Mouse (Mus musculus): ENCODE measurements at regions not wholly inside any gene's neighbourhood (a gene's known extent, or its start where the extent isn't known, plus 50 kb on each side); places are given as distances from the start of the nearest gene placed in this dataset.

DNA sequence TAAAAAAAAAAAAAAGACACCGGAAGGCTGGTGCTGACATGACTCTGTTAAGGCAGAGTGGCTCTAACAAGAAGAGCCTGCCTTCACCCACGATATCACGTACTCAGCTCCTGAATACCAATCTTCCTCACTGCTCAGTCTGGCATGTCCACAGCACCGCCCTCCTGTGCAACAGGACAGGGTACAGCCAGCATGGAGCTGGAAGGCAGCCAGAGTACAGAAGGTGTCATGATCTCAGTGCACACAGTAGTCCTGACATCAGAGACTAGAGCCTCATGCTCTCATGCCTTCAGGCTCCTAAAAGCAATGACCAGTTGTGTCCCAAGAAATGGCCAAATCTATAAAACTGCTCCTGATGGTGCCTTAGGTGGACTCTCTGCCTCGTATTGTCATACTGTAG is 229.7 kb upstream of the Zdhhc25 start:
- Histone ChIP-seq H3K36me3 (no peaks in the 10 kb centered on the region), H3K27ac (no peak overlapping the region), H3K4me3 (no peak overlapping the region), H3K4me1 (0 out of 2 replicates have a peak, but pooled peaks cover 3% of the 10 kb centered on the region), H3K9me3 (replicated peaks) (no peaks in the 10 kb centered on the region), H3K27me3 (ENCODE audit: low read depth, poor library complexity, severe bottlenecking) (no peaks in the 10 kb centered on the region)
- no peak for DNase-seq (ENCODE audit: low spot score)
- WGBS: 95% methylated on average over 5 of the region's 5 CpGs

DNA sequence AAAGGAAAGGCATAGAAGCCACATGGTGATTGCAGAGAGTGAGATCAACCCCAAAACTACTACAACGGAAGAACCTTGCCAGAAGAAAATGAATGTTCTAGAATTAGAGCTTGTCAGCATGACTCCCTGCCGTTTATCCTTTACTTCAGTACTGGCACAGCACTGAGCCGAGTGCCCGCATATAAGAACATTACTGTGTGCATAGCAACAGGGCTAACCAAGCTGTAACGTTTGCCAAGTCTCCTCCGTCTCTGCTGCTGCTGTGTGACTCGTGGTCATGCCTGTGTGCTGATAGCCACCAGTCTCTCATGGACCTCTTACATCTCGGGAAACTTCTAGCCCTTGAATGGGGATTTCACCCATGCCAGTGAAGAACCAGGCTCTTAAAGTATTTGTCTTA is 228.1 kb upstream of the Zdhhc25 start:
- Histone ChIP-seq H3K27me3 (ENCODE audit: low read depth, poor library complexity, severe bottlenecking) (no peaks in the 10 kb centered on the region), H3K36me3 (no peaks in the 10 kb centered on the region), H3K4me3 (no peak overlapping the region), H3K27ac (no peak overlapping the region), H3K9me3 (replicated peaks) (no peaks in the 10 kb centered on the region), H3K4me1 (0 out of 2 replicates have a peak, but pooled peaks cover 3% of the 10 kb centered on the region)
- 88% methylated on average over 8 of the region's 8 CpGs for WGBS
- DNase-seq (ENCODE audit: low spot score): no peak

DNA sequence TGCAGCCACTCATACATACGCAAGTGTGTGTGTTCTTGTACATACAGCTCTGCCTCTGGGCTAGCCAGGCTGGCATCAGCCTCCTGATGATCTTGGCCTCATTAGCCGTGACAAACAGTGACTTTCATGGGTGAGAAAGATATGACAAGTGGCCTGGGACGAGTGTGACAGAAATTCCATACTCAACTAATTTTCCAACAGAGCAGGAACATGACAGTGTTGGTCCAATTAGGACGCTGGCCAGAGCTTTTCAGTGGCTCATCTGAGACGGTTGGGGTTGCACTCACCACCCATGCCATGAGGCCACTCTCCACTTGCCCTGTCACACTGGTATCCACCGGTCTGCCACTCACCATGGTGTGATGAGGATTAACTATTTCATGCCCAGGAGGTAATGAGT is 226.2 kb upstream of the Zdhhc25 start:
- no peak for DNase-seq (ENCODE audit: low spot score)
- H3K27ac ChIP-seq: no peak overlapping the region
- H3K4me1 ChIP-seq: 0 out of 2 replicates have a peak, but pooled peaks cover 3% of the 10 kb centered on the region
- WGBS: 73% methylated on average over 6 of the region's 6 CpGs
- no peaks in the 10 kb centered on the region for H3K27me3 ChIP-seq (ENCODE audit: low read depth, poor library complexity, severe bottlenecking)
- no peaks in the 10 kb centered on the region for H3K36me3 ChIP-seq
- H3K9me3 ChIP-seq (replicated peaks): no peaks in the 10 kb centered on the region
- H3K4me3 ChIP-seq: no peak overlapping the region

DNA sequence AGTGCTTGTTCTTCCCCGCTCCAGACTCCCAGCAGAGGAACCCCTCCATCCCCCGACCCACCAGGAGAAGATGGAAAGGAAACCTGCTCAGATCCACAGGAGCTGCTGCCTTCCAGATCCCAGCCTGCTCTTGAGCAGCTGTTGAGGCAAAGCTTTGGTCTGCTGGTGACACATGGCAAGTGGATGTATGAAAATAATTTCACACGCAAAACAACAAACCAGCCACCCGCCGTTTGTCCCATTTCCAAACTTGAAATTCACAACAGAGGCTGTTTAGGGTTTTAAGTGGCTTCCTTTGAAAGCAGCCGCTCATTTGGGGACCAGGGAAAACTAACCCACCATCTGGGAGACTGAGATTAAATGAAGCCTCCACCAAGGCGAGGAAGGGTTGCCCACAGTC is 220.8 kb upstream of the Zdhhc25 start:
- H3K4me1 ChIP-seq: peaks cover 3% of the 10 kb centered on the region; the same call in 1 of the 2 replicates
- H3K36me3 ChIP-seq: no peaks in the 10 kb centered on the region
- H3K27ac ChIP-seq: no peak overlapping the region
- H3K9me3 ChIP-seq (replicated peaks): no peaks in the 10 kb centered on the region
- 70% methylated on average over 7 of the region's 7 CpGs for WGBS
- no peak for DNase-seq (ENCODE audit: low spot score)
- no peak overlapping the region for H3K4me3 ChIP-seq
- H3K27me3 ChIP-seq (ENCODE audit: low read depth, poor library complexity, severe bottlenecking): peaks cover 26% of the 10 kb centered on the region

DNA sequence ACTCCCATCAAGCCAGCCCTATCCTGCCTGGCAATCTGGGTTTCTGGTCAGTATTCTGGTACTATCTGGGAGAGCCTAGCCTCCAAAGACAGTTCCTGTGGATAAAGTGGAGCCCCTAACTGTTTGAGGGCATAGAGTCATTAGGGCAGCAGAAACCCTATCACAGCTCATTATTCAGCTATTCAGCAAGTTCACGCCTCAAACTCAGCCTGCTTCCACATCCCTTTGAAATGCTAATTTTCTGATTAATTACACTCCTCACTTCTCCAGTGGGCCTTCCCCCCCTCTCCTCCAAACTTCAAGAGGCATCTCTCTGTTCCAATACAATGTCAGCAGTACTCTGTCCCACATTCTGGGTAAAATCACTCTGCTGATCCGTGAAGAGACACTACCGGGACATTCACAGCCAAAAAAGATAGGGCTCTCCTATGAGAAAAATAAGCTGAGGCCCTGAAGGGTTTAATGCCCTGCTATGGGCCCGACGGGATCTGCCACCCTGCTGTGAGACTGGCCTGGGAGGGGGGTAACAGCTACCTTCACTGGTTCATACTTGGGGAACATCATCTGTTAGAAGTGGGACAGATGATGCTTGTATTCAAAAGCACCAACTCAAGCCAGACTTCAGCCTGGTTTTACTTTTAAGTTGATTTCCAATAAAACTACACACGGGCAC is 220.0 kb upstream of the Zdhhc25 start:
- H3K27me3 ChIP-seq (ENCODE audit: low read depth, poor library complexity, severe bottlenecking): peaks cover 26% of the 10 kb centered on the region
- 19% methylated on average over 6 of the region's 6 CpGs for WGBS
- no peak overlapping the region for H3K27ac ChIP-seq
- no peak overlapping the region for H3K4me3 ChIP-seq
- no peaks in the 10 kb centered on the region for H3K36me3 ChIP-seq
- peaks cover 3% of the 10 kb centered on the region; the same call in 1 of the 2 replicates for H3K4me1 ChIP-seq
- H3K9me3 ChIP-seq (replicated peaks): no peaks in the 10 kb centered on the region
- no peak for DNase-seq (ENCODE audit: low spot score)

DNA sequence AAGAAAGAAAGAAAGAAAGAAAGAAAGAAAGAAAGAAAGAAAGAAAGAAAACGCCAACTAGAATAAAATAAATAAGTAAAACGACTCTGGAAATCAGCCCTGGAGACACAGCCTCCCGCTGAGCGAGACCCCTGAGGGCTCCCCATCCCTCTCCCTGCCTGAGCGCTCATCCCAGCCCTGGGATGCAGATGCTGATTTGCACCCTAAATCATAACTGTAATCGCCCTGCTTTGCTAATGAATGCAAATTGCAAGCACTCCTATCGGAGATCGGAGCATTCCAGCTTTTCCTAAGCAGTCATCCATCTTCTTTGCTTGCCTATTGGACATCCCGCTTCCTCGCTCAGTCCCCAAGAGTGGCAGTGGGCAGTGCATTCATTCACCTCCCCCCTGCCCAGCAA is 218.7 kb upstream of the Zdhhc25 start:
- peaks cover 3% of the 10 kb centered on the region; the same call in 1 of the 2 replicates for H3K4me1 ChIP-seq
- no peak for DNase-seq (ENCODE audit: low spot score)
- H3K36me3 ChIP-seq: no peaks in the 10 kb centered on the region
- H3K9me3 ChIP-seq (replicated peaks): no peaks in the 10 kb centered on the region
- H3K4me3 ChIP-seq: no peak overlapping the region
- H3K27me3 ChIP-seq (ENCODE audit: low read depth, poor library complexity, severe bottlenecking): peaks cover 26% of the 10 kb centered on the region
- H3K27ac ChIP-seq: no peak overlapping the region
- WGBS: 36% methylated on average over 10 of the region's 10 CpGs

DNA sequence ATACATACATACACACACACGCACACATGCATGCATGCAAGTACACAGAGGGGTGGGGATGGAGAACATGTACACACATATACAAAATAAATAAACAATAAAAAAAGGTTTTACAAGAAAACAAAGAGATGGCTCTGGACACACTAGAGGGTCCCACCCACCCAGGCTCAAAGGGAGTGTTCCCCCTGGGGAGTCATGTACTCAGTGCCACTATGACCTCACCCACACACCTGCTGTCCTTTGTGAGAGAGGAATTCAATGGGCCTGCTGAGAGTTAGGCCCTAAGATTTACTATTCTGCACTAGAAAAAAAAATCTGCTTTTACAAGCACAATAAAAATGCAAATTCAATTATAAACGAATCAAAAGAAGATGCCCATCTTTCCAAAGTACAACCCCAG is 214.2 kb upstream of the Zdhhc25 start:
- 88% methylated on average over 2 of the region's 2 CpGs for WGBS
- no peak for DNase-seq (ENCODE audit: low spot score)

DNA sequence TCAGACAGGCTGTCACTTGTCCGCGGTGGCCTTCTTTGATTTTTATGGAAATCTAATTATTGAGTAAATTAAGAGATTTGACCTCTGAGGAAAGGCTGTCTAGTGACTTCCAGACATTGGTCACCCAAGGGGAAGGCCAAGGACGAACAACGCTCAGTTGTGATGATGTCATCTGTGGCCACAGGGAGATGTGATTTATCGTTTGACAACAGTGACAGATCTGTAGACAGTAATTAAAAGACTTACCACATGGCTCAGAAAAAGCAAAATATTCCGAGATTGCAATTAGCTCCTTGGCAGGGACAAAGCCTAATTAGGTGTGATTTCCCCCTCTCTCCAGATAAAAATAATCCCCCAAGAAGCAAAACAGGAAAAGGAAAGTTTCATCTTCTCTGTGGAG is 213.4 kb upstream of the Zdhhc25 start:
- no peak overlapping the region for H3K27ac ChIP-seq
- WGBS: 58% methylated on average over 6 of the region's 6 CpGs
- no peak overlapping the region for H3K4me3 ChIP-seq
- H3K36me3 ChIP-seq: no peaks in the 10 kb centered on the region
- H3K27me3 ChIP-seq (ENCODE audit: low read depth, poor library complexity, severe bottlenecking): peaks cover 6% of the 10 kb centered on the region; the same call in 1 of the 2 replicates
- no peak for DNase-seq (ENCODE audit: low spot score)
- H3K4me1 ChIP-seq: peaks cover 2% of the 10 kb centered on the region; the same call in 1 of the 2 replicates
- no peaks in the 10 kb centered on the region for H3K9me3 ChIP-seq (replicated peaks)

More for the DNA sequence above, 214.2 kb upstream of the Zdhhc25 start:
- Histone ChIP-seq H3K4me1 (peaks cover 3% of the 10 kb centered on the region; the same call in 1 of the 2 replicates), H3K9me3 (replicated peaks) (no peaks in the 10 kb centered on the region), H3K36me3 (no peaks in the 10 kb centered on the region), H3K4me3 (no peak overlapping the region), H3K27me3 (ENCODE audit: low read depth, poor library complexity, severe bottlenecking) (peaks cover 12% of the 10 kb centered on the region), H3K27ac (no peak overlapping the region)

DNA sequence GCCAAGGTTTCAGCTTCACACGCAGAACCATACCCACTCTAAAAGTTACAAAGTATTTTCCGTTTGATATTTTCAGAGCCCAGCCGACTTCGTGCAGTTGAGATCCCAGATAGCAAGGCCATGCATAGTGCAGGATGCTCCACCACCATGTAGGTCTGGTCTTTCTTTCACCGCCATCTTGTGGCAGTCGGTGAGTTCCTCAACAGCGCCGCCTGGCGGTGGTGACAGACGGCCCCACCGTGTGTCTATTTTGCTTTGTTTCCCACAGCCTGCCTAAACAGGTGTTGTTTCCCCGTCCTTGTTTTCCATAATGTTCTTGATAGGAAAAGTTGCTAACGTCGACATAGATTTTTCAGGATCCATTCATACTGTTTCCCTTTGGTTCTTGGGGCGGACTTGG is 208.3 kb upstream of the Zdhhc25 start:
- no peak overlapping the region for H3K4me3 ChIP-seq
- no peaks in the 10 kb centered on the region for H3K9me3 ChIP-seq (replicated peaks)
- H3K36me3 ChIP-seq: no peaks in the 10 kb centered on the region
- 79% methylated on average over 15 of the region's 15 CpGs for WGBS
- no peak overlapping the region for H3K27ac ChIP-seq
- no peak for DNase-seq (ENCODE audit: low spot score)
- no peaks in the 10 kb centered on the region for H3K27me3 ChIP-seq (ENCODE audit: low read depth, poor library complexity, severe bottlenecking)
- peaks cover 6% of the 10 kb centered on the region for H3K4me1 ChIP-seq

DNA sequence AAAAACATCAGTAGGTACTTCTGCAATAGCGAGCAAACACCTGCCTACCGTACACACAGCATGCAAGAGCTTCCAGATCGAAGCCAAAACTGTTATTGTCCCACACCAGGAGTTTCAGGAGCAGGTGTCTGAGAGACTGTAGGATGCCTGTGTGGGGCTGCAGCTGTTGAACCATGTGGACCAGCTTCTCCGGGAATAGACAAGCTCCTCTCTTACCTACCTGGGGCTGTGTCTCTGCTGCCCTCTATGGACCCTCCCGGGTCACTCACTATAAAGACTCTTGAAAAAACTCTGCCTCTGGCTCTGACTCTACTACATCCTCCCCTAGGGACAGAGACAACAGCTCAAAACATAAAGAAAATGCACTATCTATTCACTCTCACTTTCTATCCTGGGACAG is 201.0 kb upstream of the Zdhhc25 start:
- H3K4me3 ChIP-seq: no peak overlapping the region
- 55% methylated on average over 5 of the region's 5 CpGs for WGBS
- H3K4me1 ChIP-seq: peaks cover 20% of the 10 kb centered on the region
- H3K36me3 ChIP-seq: no peaks in the 10 kb centered on the region
- no peak overlapping the region for H3K27ac ChIP-seq
- H3K27me3 ChIP-seq (ENCODE audit: low read depth, poor library complexity, severe bottlenecking): no peaks in the 10 kb centered on the region
- H3K9me3 ChIP-seq (replicated peaks): no peaks in the 10 kb centered on the region
- no peak for DNase-seq (ENCODE audit: low spot score)

DNA sequence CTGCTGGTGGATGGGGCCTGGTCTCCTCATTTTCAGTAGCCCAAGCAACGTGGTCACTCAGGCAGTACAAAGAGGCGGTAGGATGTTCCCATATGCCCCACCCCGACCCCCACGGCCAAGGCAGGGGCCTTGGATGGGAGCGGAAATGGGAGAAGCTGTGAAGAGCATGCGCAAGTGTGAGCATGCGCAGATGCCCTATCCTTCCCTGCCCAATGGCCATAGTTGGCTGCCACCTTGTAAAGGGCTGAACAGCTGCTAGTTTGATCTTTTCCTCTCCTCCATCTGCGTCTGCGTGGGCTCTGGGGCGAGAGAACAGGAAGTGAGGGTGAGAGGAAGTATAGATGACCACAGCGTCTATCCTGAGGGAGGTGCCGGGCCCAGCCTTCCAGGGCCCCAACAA is 200.1 kb upstream of the Zdhhc25 start:
- no peak for DNase-seq (ENCODE audit: low spot score)
- H3K27ac ChIP-seq: no peak overlapping the region
- H3K4me1 ChIP-seq: peaks cover 20% of the 10 kb centered on the region
- no peaks in the 10 kb centered on the region for H3K27me3 ChIP-seq (ENCODE audit: low read depth, poor library complexity, severe bottlenecking)
- H3K9me3 ChIP-seq (replicated peaks): no peaks in the 10 kb centered on the region
- WGBS: 76% methylated on average over 12 of the region's 12 CpGs
- H3K4me3 ChIP-seq: no peak overlapping the region
- H3K36me3 ChIP-seq: no peaks in the 10 kb centered on the region

DNA sequence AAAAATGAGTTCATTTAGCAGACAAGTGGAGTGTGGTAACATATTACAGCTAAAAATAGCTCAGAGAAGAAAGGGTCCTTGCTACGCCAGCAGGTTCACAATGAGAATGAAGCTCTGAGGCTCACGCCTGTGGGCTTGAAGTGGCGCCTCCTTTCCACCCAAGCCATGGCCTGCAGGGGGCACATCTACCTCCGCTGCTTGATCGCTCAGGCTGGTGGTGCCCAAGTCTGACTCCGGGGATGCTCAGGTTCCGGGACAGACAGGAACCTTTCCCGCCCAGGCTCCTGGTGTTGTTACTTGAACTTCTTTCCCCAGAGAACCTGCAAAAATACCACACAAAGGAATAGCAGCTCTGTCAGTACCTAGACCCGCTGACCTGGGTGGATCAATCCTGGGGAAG is 199.3 kb upstream of the Zdhhc25 start:
- Histone ChIP-seq H3K36me3 (no peaks in the 10 kb centered on the region), H3K4me3 (no peak overlapping the region), H3K27me3 (ENCODE audit: low read depth, poor library complexity, severe bottlenecking) (no peaks in the 10 kb centered on the region), H3K27ac (no peak overlapping the region), H3K9me3 (replicated peaks) (no peaks in the 10 kb centered on the region), H3K4me1 (peaks cover 20% of the 10 kb centered on the region)
- DNase-seq (ENCODE audit: low spot score): no peak
- WGBS: 70% methylated on average over 9 of the region's 9 CpGs

DNA sequence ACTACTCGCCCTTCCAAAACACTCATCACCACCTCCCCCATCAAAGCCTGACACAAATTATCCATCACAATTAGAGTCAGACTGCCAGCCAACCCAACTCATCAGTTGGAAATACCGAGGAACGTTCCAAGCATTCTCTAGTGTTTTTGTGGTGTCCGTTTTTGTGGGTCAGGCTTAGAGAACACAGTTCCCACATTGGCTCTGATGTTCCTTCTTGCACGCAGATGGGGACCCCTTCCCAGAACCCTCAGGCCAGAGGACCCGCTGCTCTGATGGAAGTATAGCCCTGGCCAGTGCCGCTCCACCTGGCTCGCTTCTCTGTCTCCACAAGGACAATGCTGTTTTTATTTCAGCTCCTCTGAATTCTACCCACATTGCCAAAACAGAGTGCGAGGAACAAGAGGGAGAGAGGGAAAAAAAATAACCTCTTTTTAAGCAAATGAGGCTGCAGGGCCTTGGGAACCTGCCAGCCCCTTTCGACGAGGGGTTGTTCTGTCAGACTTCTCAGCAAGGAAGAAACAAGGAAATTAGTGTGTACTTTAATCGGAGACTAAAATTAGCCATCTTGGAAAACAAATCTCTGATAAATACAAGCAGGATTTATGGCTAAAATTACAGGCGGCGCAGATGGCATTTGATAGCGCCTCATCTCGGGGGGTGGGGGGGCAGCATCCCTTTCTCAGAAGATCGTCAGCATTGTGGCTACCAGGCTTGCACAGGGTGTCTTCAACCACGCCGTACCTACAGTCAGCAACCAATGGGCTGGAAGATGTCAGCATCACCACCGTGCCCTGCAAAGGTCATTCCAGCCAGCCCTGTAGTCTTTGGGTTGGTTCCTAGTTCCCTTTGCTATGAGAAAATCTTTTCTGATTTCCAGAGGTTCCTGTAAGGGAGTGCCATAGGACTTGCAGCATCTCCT is 191.4 kb upstream of the Zdhhc25 start:
- Histone ChIP-seq H3K9me3 (replicated peaks) (no peaks in the 10 kb centered on the region), H3K27ac (no peak overlapping the region), H3K36me3 (no peaks in the 10 kb centered on the region), H3K4me1 (no peaks in the 10 kb centered on the region), H3K27me3 (ENCODE audit: low read depth, poor library complexity, severe bottlenecking) (no peaks in the 10 kb centered on the region), H3K4me3 (no peak overlapping the region)
- 82% methylated on average over 20 of the region's 20 CpGs for WGBS
- no peak for DNase-seq (ENCODE audit: low spot score)

All from limb, embryonic 10.5 days (tissue).